Mouse (Mus musculus) small intestine, adult 2 months (tissue): ENCODE results near the gene S100a5. TPM values are rescaled to one million over a fixed set of nuclear protein-coding genes. Genes with fewer than 3 reads are reported as not detected.

Experiments
- H3K27ac ChIP-seq: fragments of 200-500 bp; 2 replicates; pipeline ENCODE4 v1.5.1; 2012; ENCODE audit warnings: low read depth, low read length, control low read depth, inconsistent platforms; ENCODE audit not compliant: insufficient read depth
- H3K27me3 ChIP-seq: fragments of 200-500 bp; 2 replicates; pipeline ENCODE4 v1.6.1; 2012; ENCODE audit warnings: mild to moderate bottlenecking, moderate library complexity, low read length, inconsistent platforms; ENCODE audit not compliant: control insufficient read depth, insufficient read depth
- H3K36me3 ChIP-seq: fragments of 200-500 bp; 2 replicates; pipeline ENCODE4 v1.6.1; 2012; ENCODE audit warnings: mild to moderate bottlenecking, low read length, control low read depth, inconsistent platforms; ENCODE audit not compliant: control insufficient read depth, insufficient read depth
- H3K4me1 ChIP-seq: fragments of 200-500 bp; 2 replicates; pipeline ENCODE4 v1.6.1; 2012; ENCODE audit warnings: low read length, inconsistent platforms, mixed read lengths; ENCODE audit not compliant: control insufficient read depth, insufficient read depth, insufficient read length
- H3K4me3 ChIP-seq: fragments of 200-500 bp; 2 replicates; pipeline ENCODE4 v1.5.1; 2012; ENCODE audit warnings: low read depth, mild to moderate bottlenecking, control low read depth, inconsistent platforms, low read length, moderate library complexity
- CTCF ChIP-seq: fragments of 200-500 bp; IDR thresholded peaks from 2 replicates; pipeline ENCODE4 v1.5.1; 2012; ENCODE audit warnings: low read depth, mild to moderate bottlenecking, control low read depth, inconsistent platforms, low read length, moderate library complexity, mixed read lengths; ENCODE audit not compliant: insufficient replicate concordance, insufficient read length; ENCODE audit errors: extremely low read depth
- POLR2A ChIP-seq: fragments of 200-500 bp; IDR thresholded peaks from 2 replicates; pipeline ENCODE4 v1.6.1; 2012; ENCODE audit warnings: low read depth, mild to moderate bottlenecking, control low read depth, inconsistent platforms, low read length, moderate library complexity
- WGBS: fragments of 180-500 bp; shearing (Covaris S2); methylation state at CpG from one replicate; pipeline ENCODE4 v1.1.7; 2018; 5-methylcytosine and 5-hydroxymethylcytosine counted together
- polyA plus RNA-seq: library from polyadenylated mRNA; depleted of rRNA; stranded (reverse); fragments of >200 nt; gene quantifications from 2 replicates; pipeline ENCODE4 v1.2.3, GENCODE M21; 2012

S100a5 gene
- polyA plus RNA-seq, 1 experiment = not detected

- TF ChIP-seq CTCF (no peak), POLR2A (no peak)
- H3K4me1 ChIP-seq = peaks cover 2% of the 10 kb centered on the region; the same call in 1 of the 2 replicates
- H3K36me3 ChIP-seq = no peaks in the 10 kb centered on the region
- H3K27me3 ChIP-seq = no peaks in the 10 kb centered on the region
- H3K27ac ChIP-seq = no peak overlapping the region
- no peak overlapping the region for H3K4me3 ChIP-seq
- 88% methylated on average over 6 of the region's 6 CpGs for WGBS
These were observed 8.3 kb upstream of the S100a5 start for GRCm38 (mm10) chr3:90600036-90600435.

- Histone ChIP-seq H3K27me3 (no peaks in the 10 kb centered on the region), H3K4me3 (no peak overlapping the region), H3K4me1 (peaks cover 3% of the 10 kb centered on the region; the same call in 1 of the 2 replicates), H3K27ac (no peak overlapping the region), H3K36me3 (no peaks in the 10 kb centered on the region)
- 87% methylated on average over 8 of the region's 8 CpGs for WGBS
- no peak for TF ChIP-seq POLR2A
- TF ChIP-seq CTCF = no peak
These were observed 7.7 kb upstream of the S100a5 start for GRCm38 (mm10) chr3:90600458-90601195.

GRCm38 (mm10) chr3:90601486-90602110 is 6.7 kb upstream of the S100a5 start, which contains the start of gene Gm42674:
TSS of gene Gm42674 (plus strand) at chr3:90601904.
- 81% methylated on average over 11 of the region's 11 CpGs for WGBS
- Histone ChIP-seq H3K27ac (no peak within 1 kb of the TSS), H3K27me3 (no peaks in the 10 kb centered on the region), H3K36me3 (no peaks in the 10 kb centered on the region), H3K4me3 (no peak within 1 kb of the TSS), H3K4me1 (peaks cover 3% of the 10 kb centered on the region; the same call in 1 of the 2 replicates)
- no peak for TF ChIP-seq CTCF
- TF ChIP-seq POLR2A = no peak

- no peak within 1 kb of the TSS for H3K27ac ChIP-seq
- H3K4me3 ChIP-seq = no peak within 1 kb of the TSS
- 57% methylated on average over 3 of the region's 3 CpGs for WGBS
- no peaks in the 10 kb centered on the region for H3K27me3 ChIP-seq
- TF ChIP-seq CTCF = no peak
- TF ChIP-seq POLR2A = no peak
- H3K36me3 ChIP-seq = no peaks in the 10 kb centered on the region
- H3K4me1 ChIP-seq = peaks cover 3% of the 10 kb centered on the region; the same call in 1 of the 2 replicates
These were observed 4.7 kb upstream of the S100a5 start, which contains the start of gene S100a4 for GRCm38 (mm10) chr3:90603623-90604022. TSS of gene S100a4 (plus strand) at chr3:90603771.

- Histone ChIP-seq H3K4me1 (peaks cover 6% of the 10 kb centered on the region; the same call in 1 of the 2 replicates), H3K36me3 (no peaks in the 10 kb centered on the region), H3K27me3 (no peaks in the 10 kb centered on the region), H3K4me3 (no peak overlapping the region), H3K27ac (no peak overlapping the region)
- whole genome bisulfite sequencing = 5% methylated on average over 4 of the region's 4 CpGs
- TF ChIP-seq CTCF (no peak), POLR2A (no peak)
These were observed 3.9 kb upstream of the S100a5 start for GRCm38 (mm10) chr3:90604416-90604815.

- Histone ChIP-seq H3K27me3 (no peaks in the 10 kb centered on the region), H3K4me1 (peaks cover 6% of the 10 kb centered on the region; the same call in 1 of the 2 replicates), H3K36me3 (no peaks in the 10 kb centered on the region), H3K27ac (no peak overlapping the region), H3K4me3 (no peak overlapping the region)
- TF ChIP-seq CTCF = no peak
- TF ChIP-seq POLR2A = no peak
- WGBS = 78% methylated on average over 3 of the region's 3 CpGs
These were observed 3.3 kb upstream of the S100a5 start for GRCm38 (mm10) chr3:90605049-90605448.

- H3K27ac ChIP-seq = no peak overlapping the region
- peaks cover 6% of the 10 kb centered on the region; the same call in 1 of the 2 replicates for H3K4me1 ChIP-seq
- H3K27me3 ChIP-seq = no peaks in the 10 kb centered on the region
- WGBS = 94% methylated on average over 2 of the region's 2 CpGs
- TF ChIP-seq CTCF = no peak
- TF ChIP-seq POLR2A = no peak
- H3K36me3 ChIP-seq = no peaks in the 10 kb centered on the region
- H3K4me3 ChIP-seq = no peak overlapping the region
These were observed 2.6 kb upstream of the S100a5 start for GRCm38 (mm10) chr3:90605736-90606135.
